Mouse (Mus musculus): ENCODE measurements at regions not wholly inside any gene's neighbourhood (a gene's known extent, or its start where the extent isn't known, plus 50 kb on each side); places are given as distances from the start of the nearest gene placed in this dataset.

DNA sequence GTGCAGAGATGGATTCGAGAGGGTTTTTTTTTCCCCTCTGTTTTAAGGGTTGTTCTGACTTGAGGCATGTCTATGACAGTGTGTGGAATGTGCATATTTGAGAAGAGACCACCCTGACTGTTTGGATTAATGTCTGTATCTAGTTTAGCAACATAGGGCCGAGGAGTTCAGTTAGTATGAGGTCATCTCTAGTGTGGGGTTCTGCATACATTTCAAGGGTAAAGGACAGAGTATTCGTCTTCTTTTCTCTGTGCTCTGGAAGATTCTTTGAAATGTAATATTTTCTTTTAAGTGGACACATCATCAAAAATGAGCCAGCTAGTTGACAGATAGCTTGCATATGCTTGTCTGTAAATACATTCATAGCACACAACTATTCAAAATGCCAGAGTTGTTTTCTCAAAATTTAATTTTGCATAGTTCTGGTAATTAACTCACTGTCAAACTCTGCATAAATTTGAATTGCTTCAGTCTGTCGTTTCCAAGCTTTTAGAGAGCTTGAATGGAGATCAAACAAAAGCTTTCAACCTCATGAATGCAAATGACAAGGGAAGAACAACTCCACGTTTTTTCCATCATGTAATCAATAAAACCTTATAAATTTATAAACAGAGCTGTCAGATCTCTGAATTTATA lies 415.5 kb downstream of the Adamts20 start:
- no peak for DNase-seq (ENCODE audit: low spot score)

DNA sequence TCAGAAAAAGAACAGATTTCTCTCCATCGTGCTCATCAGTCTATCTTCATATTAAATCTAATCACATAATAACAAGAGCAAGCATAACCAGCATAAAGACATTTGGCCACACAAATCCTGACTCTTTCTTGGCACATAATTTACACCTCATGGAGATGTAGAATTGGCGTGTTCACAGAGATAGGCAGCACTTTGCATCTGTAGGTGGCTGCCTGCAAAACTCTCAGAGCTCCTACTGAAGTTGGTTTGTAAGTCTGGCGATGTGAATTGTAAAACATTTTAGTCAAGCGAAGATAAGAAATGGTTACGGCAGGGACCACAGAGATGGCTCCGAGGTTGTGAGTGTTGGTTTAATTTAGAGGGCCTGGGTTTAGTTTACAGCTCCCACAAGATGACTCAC lies 419.0 kb downstream of the Adamts20 start:
- DNase-seq (ENCODE audit: low spot score) = no peak

DNA sequence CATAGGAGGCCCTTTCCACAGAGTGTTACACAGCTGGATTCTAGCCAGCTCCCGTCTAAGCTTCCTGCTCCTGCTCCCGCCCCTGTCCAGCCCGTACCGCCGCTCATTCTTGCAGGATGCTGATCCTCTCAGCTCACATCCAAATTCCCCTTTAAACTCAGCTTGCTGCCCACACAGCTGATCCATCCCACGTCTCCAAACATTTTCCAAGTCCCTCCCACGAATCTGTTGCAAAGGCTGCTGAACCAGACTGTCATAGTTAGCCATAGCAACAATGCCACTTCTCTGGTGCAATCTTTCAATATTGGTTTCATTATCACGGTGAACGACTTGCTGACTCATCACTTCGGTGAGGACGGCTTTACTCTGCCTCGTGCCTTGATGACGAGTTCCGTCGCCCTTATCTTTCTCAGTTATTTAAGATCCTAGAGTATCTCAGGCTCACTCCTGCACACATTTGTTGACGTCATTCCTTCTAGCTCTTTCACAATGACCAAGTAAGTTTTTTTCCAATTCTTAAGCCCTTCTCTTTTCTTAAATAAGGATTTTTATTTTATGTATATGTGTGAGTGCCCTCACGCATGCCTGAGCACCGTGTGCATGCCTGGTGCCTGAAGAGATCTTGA lies 420.0 kb downstream of the Adamts20 start:
- DNase-seq (ENCODE audit: low spot score) = no peak

DNA sequence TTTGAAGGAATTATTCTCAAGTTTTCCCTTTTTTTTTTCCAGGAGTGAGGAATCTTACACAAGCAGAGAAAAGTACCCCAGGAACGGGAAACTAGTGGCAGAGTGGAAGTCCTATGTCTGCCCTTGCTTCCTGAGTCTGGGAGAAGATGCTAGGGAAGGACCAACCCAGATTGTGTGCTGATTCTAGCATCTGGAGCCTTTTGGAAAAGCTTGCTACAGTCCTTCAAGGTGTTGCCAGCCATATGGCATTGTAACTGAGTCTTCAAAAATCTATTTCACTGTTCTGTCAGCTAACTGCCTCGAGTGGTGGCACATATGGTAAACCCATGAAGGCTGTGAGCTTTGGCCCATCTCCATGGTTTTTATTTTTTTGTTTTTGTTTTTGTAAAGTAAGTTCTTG lies 432.3 kb downstream of the Adamts20 start:
- DNase-seq (ENCODE audit: low spot score) = no peak

DNA sequence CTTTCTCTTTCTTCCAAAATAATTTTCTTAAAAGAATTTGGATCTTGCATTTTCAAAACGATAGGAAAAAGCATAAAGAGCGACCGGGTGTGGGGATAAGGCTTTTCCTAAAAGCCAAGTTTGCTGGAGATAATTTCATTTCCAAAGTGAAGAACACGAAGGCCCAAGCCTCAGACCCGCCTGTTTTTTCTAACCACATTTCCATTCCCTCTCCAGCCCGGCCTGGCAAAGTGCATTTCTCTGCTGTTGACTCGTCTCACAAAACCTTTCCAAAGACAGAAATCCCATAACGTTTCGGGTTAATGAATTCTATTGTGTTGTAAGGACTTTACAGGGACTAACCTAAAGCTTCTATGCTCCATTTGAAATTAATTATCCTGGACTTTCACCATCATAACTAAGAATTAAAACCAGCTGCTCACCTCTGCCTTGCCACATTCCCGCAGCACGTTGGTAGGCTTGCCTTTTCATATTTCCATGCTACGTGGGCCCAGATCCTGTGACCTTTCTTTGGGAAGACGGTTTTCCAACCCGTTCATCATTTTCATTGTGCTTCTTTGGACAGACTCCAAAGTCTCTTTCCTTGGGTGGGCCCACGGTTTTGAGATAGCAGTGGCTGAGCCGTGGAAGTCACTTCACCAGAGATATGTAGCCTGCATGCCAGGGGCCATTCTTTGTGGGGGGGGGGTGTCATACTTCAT lies 430.5 kb upstream of the Prickle1 start:
- DNase-seq (ENCODE audit: low spot score) = no peak

DNA sequence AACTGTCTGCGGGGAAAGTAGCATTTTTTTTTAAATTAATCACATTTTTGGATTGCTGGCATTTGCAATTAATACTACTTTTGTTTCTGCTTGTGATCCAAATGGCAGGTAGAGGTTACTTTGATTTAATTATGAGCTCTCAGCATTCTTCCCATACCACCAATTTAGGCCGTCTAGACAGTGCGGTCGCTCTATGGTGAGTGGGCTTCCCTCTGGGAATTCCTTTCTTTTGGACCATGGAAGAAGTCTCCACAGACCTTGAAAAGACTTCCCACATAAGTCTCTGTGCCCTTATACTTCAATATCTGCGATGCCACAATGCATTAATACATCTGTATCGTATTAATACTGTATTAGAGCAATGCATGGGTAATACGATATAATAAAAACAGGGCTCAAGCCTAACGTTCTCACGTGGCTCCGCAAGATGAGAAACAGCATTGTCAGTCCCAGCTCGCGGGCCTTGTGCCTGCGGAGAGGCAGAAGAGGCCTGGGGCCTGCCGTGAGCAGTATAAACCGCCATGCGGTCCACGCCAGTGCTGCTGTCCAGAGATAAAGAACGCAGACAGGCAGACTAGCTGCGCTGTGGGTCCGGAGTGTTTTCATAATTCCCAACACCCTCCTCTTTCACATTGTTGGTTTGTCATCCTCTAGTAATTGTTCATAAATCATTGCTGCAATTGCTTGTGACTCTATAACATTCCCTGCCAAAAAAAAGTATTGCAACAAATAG lies 429.7 kb upstream of the Prickle1 start:
- DNase-seq (ENCODE audit: low spot score) = no peak

DNA sequence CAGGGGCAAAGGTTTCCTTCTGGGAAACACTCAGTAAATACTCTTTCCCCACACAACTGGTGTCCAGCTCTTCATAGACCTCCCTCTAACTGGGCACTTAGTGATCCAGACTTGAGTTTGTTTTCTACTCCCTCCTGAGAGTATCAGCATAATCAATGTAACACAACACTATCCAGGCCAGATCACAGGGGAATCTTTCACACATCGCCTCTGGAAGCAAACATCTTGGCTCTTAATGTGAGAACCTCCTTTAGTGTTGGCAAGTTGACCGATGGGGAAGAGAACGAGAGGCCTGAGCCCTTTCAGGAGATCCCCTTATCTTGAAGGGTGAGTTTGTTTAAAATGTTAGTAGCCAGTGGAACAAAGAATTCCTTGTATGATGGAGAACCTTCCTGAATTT lies 429.1 kb upstream of the Prickle1 start:
- DNase-seq (ENCODE audit: low spot score) = no peak

DNA sequence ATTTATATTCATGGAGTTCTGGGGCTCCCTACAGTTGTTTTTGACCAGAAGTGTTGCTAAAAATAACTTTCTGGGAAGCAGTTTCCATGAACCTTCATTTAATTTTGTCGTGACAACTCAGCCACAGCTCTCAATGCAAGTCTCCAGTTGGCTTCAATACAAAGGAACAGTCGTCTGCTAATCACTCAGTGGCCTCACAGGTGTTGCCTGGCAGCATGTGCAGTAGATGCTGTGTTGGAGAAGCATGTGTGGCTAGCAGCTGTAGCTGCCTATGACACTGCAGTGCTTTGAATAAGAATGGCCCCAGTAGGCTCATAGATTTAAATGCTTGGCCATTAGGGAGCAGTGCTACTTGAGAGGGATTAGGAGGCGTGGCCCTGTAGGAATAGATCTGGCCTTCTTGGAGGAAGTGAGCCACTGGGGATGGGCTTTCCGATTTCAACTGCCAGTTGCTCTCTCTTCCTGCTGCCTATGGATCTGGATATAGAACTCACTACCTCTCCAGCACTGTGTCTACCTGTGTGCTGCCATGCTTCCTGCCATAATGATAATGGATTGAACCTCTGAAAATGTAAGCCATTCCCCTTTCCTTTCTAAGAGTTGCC lies 428.5 kb upstream of the Prickle1 start:
- DNase-seq (ENCODE audit: low spot score) = no peak

DNA sequence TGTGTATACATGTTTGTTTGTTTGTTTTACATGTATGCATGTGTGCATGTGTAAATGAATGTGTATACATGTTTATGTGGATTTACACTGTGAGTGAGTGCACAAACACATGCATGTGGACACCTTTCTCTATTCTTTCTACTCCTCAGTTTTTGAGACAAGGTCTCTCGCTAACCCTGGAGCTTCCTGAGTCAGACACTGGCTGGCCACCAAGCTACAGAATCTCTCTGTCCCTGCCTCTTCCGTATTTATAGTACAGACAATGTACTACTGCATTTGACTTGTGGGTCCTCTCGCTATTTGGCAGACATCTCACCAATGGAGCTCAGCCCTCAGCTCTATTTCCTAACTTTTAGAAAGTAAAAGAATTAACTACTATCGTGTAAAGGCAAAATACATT lies 427.8 kb upstream of the Prickle1 start:
- no peak for DNase-seq (ENCODE audit: low spot score)

DNA sequence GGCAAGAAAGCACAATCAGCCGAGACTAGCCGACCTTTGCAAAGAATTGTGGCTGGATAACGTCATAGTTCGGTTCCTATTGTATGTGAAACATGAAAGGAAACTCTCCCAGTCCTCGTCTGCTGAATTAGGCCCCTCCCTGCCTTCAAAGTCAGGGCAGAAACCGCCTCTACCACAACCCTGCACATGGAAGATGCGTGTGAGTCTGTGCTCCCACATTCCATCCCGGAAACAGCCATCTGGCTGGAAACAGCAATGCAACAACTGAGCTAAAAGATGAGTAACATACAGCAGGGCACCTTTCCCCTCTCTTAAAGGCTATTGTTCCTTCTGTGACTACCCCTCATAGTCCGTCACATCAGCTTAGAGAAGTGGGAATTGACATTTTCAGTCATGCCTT lies 422.1 kb upstream of the Prickle1 start:
- DNase-seq (ENCODE audit: low spot score) = no peak

DNA sequence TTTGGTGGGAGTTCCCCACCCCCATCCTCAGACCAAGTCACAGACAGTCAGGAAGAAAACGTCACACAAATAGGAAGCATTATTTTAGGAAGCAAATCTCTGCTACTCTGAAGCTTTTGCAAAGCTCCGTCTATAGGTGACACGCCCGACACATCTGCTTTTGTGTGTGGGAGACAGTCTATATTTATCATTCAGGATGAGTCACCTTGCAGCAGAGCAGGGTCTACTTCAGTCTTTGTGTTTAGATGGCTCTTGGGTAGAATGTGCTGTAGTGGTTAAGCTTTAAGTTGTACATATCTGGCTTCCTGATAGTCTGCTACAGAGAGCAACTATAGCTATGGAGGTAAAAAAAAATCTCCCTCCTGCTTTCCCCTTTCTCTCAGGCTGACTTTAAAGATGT lies 415.8 kb upstream of the Prickle1 start:
- DNase-seq (ENCODE audit: low spot score) = no peak

DNA sequence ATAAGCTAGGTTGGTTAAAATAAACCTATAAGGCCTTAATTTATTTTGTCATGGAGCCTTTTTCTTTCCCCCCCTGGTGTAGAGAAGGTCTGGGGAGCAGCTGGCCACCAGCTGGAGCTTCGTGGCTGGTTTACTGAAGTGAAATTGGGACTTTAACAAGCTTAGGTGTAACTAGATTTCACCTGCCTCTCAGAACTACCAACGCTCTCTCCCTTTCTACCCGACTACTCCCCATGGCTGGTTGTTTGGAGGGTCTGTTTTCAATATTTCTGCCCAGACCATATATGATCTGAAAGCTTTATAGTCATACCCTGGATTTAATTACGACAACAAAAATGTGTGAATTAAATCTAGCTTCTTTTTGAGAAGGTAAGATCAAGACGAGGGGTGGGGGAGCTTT lies 410.4 kb upstream of the Prickle1 start:
- no peak for DNase-seq (ENCODE audit: low spot score)

DNA sequence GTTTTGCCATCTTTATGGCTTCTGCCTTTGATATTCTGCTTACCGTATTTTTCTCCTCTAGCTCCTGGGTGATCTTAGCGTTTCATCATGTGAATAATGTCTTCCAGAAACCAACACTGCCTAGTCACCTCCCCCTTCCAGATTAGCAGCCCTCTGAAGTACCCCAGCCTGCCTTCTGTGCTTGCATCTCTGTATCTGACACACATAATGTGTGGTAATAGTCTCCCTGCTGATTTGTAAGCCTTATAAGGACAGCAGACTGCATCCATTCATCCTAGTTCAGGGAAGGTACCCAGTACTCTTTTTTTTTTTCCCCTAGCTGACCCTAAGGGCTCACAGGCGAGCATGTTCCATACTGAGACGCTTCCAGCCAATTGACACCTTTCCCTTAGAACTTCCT lies 409.2 kb upstream of the Prickle1 start:
- DNase-seq (ENCODE audit: low spot score) = no peak

DNA sequence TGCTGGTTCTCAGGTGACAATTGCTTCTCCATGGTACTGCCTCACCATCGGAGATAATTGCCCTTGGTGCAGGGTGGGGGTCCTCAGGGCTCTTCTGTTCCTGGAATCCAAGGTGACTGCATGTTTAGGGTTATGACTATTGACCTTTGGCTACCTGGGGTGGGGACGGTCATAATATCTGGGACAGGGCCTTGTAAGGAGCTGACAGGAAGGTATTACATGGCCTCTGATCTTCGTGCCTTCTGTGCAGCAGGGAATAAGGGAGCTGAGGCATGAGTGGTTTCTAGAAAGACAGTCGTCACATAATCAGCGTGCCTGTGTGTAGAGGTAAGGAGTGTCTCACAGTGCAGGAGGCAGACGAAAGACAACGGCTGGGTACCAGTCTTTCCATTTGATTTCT lies 407.5 kb upstream of the Prickle1 start:
- no peak for DNase-seq (ENCODE audit: low spot score)

DNA sequence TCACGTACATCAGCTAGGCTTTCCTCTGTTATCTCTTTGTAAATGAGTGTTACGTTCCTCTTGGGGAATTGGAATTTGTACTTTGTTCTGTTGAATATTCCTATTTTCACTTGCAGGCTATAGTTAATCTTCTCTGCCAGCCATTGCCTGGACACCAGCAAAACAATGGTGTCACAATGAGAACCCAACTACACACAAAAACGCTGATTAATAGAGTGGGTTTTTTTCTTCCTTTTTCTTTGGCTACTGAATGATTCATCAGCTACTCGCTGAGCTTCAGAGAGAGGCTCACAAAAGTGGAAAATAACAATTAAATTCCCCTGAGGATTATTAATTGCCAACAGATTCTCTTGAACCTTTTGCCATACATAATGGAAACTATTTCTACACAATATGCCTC lies 398.9 kb upstream of the Prickle1 start:
- no peak for DNase-seq (ENCODE audit: low spot score)

DNA sequence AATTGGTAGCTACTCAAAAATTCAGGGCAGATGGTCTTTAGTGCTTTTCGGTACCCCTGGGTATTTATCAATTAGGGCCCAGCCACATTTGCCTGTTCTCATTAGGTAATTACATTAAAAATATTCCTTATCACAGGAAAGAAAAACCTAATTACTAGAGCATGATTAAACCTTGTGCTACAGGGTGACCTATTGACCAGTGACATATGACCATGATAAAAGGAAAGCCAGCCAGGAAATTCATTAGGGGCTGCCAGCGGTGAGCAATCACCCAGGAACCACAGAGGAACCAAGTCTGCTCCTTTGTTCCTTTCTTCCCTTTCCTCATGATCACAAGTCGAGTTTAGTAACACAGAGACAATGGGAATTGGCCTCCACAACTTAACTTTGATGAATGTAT lies 394.4 kb upstream of the Prickle1 start:
- no peak for DNase-seq (ENCODE audit: low spot score)

DNA sequence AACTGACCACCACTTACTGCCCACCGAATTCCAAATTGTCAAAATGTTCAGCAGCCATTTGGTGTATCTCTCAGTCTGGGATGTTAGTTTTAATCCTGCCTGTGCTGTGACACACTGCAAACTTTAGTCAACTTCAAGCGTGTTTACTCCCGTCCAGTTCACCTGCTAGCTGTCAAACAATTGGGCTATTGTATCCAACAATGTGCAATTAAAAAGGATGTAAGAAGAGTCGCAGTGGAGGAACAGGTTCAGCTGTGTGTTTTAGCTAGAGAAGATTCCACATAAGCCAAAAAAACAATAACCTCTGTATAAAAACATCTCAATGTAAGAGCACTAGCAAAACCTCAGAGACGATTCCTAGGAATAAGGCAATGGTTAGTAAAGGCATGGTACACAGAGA lies 392.7 kb upstream of the Prickle1 start:
- no peak for DNase-seq (ENCODE audit: low spot score)

DNA sequence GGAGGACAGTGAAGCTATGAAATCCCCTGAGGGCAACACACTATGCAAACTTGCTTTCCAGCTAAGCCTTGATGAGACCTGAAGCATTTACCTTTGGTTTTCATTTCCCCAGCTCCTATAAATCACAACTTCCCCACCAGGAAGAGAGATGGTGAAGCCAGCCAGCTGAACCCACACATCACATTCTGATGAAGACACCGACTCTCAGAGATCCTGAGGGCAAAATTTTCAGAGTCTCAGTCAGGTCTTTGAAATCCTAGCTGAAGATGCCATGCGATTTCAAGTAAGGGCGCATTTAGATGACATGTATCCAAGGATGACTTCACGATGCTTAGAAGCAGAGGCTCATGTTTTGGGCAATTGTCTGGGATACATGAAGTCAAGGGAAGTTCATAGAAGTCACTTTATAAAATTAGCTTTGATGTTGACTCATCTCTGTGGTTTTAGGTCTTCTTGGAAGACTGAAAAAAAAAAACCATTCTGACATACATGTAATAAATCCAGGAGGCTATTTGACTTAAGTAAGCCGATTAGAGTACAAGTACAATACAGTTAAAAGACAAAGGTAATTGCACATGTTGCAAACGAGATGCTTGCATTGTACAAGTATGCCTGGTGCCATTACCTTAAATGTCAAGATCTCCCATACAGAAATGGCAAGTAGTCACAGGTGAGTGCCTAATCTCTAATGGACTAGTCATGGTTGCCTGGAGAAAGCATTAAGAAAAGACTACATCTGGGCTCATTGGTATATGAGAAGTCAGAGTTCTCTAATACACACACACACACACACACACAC lies 391.1 kb upstream of the Prickle1 start:
- DNase-seq (ENCODE audit: low spot score) = no peak

DNA sequence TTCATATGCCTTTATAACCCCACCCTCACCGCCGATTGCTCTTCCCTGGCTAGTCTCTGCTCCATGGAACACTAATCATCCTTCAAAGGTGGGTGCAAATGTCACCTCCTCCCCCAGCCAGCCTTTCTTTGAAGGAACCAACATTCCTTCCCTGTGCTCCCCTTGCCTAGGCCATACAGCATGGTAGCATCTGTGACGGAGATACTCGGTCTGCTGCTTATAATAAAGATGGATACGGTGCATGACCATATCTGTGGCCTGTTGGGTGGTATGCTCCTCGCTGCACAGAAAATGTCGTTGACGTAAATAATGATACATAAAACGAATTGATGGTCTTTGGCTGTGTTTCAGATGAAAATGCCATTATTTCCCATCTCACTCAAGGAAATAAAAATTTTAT lies 386.4 kb upstream of the Prickle1 start:
- no peak for DNase-seq (ENCODE audit: low spot score)

DNA sequence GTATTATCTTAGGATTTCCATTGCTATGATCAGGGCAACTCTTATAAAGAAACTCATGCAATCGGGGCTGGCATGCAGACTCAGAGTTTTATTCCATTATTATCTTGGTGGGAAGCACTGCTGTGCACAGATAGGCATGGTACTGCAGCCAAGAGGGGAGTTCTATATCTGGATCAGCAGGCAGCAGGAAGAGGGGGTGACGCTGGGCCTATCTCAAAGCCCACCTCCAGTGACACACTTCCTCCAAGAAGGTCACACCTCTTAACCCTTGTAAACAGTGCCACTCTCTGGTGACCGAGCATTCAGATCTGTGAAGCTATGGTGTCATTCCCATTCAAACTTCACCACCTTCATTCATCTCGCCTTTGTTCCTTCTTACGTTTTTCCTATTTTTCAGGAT lies 381.8 kb upstream of the Prickle1 start:
- DNase-seq (ENCODE audit: low spot score) = peak; percentile 8

DNA sequence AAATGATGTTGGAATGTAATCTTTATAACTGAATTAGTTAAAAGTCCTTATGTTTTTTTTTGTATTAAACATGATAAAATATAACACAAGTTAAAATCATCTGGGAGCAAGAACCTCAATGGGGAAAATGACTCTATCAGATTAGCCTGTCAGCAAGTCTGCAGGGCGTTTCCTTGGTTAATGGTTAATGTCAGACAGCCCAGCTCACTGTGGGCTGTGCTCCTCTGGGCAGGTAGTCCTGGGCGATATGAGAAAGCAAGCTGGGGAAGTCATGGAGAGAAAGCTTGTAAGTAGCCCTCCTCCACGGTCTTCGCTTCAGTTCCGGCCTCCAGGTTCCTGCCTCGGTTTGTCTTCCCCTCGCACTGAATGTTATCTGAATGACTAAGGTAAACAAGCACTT lies 379.0 kb upstream of the Prickle1 start:
- no peak for DNase-seq (ENCODE audit: low spot score)
